ENCODE assay signal across 11 mouse cellular contexts in the genomic region with DNA sequence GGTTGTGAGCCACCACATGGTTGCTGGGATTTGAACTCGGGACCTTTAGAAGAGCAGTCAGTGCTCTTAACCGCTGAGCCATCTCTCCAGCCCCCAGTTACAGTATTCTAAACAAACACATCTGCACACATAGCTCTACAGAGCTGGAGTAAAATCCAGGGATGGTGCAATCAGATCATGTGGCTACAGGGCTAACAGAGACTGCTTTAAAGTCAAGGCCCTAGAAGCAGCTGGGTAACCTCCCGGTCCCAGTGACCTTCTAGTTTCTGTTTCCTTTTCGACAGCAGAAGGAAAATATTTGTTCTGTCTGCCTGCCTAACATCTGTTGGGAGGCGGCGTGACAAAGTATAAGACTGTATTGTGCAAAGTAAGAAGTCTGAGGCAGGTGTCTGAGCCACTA. TPM values are rescaled to one million over a fixed set of nuclear protein-coding genes. Genes with fewer than 3 reads are reported as not detected.
A peak's percentile ranks its signal among the peaks of the same experiment; 100 is the strongest.
DNase-seq lines count a peak whose midpoint lies in the region; ATAC-seq and TF ChIP-seq lines count a peak whose summit lies in the region.
"Had no signal": no experiment of that assay in that cellular context is flagged by ENCODE, and none has a peak within 500 bp of the region (broad histone marks: within the 10 kb centered on the region; RNA-seq: fewer than 3 reads in every experiment).

No protein-coding gene starts in this region.

- TF ChIP-seq RAD21 in CH12.LX (IDR thresholded peaks at IDR 0.05; ENCODE audit: low read depth, low read length) = no peak

- H3K36me3 ChIP-seq in kidney, adult 2 months (ENCODE audit: control insufficient read depth, insufficient read depth, low read length) = no peaks in the 10 kb centered on the region
- peaks cover 69 to 84% of the 10 kb centered on the region in 2 experiments for H3K36me3 ChIP-seq in CH12.LX (replicated peaks in 1 of 2; ENCODE audit: control insufficient read depth in 1 of 2, insufficient read depth in 1 of 2, low read length in 1 of 2)
- H3K36me3 ChIP-seq in liver, embryonic 15.5 days (replicated peaks) = peaks cover 78% of the 10 kb centered on the region
- H3K36me3 ChIP-seq in hindbrain, postnatal 0 days (ENCODE audit: insufficient read depth, low read length) = no peaks in the 10 kb centered on the region
- H3K36me3 ChIP-seq: hindbrain, embryonic 10.5 days; limb, embryonic 15.5 days had no signal

- H3K9me3 ChIP-seq in CH12.LX (replicated peaks; ENCODE audit: low read length) = no peaks in the 10 kb centered on the region
- no peaks in the 10 kb centered on the region for H3K9me3 ChIP-seq in liver, embryonic 15.5 days (replicated peaks)
- no peaks in the 10 kb centered on the region for H3K9me3 ChIP-seq in hindbrain, postnatal 0 days (ENCODE audit: low read length)
- H3K9me3 ChIP-seq: hindbrain, embryonic 10.5 days; limb, embryonic 15.5 days had no signal

- H3K27me3 ChIP-seq in kidney, adult 2 months (replicated peaks; ENCODE audit: control insufficient read depth, insufficient read depth, low read length) = no peaks in the 10 kb centered on the region
- H3K27me3 ChIP-seq in CH12.LX (replicated peaks) = no peaks in the 10 kb centered on the region
- H3K27me3 ChIP-seq in liver, embryonic 15.5 days = no peaks in the 10 kb centered on the region
- no peaks in the 10 kb centered on the region for H3K27me3 ChIP-seq in hindbrain, postnatal 0 days (ENCODE audit: insufficient read depth, low read length)
- H3K27me3 ChIP-seq: limb, embryonic 15.5 days had no signal

- H3K4me3 ChIP-seq in kidney, adult 2 months (ENCODE audit: insufficient read depth, low read depth, low read length) = no peak overlapping the region
- H3K4me3 ChIP-seq in CH12.LX (replicated peaks in 1 of 3; ENCODE audit: low read depth in 2 of 3, low read length in 2 of 3, poor library complexity in 1 of 3) = no peak overlapping the region
- H3K4me3 ChIP-seq in liver, embryonic 15.5 days (replicated peaks) = no peak overlapping the region
- no peak overlapping the region for H3K4me3 ChIP-seq in hindbrain, postnatal 0 days (ENCODE audit: low read length)
- H3K4me3 ChIP-seq: hindbrain, embryonic 10.5 days; limb, embryonic 15.5 days had no signal

- TF ChIP-seq CTCF in kidney, adult 2 months (conservative IDR thresholded peaks at IDR 0.05; ENCODE audit: insufficient read depth, insufficient read length, low read depth, low read length) = no peak
- no peak for TF ChIP-seq CTCF in CH12.LX (conservative IDR thresholded peaks at IDR 0.05 in 1 of 2, IDR thresholded peaks at IDR 0.05 in 1 of 2; ENCODE audit: low read depth in 2 of 2, low read length in 2 of 2)
- no peak for TF ChIP-seq CTCF in hindbrain, postnatal 0 days (IDR thresholded peaks at IDR 0.05; ENCODE audit: low read depth)

- 0 out of 2 replicates have a peak, but pooled peaks cover 3% of the 10 kb centered on the region for H3K4me1 ChIP-seq in kidney, adult 2 months (ENCODE audit: control insufficient read depth, insufficient read depth, low read length)
- H3K4me1 ChIP-seq in CH12.LX (ENCODE audit: control insufficient read depth in 1 of 2, insufficient read depth in 2 of 2) = peaks cover 0 to 21% of the 10 kb centered on the region in 2 experiments; a peak in 3 of 4 replicates
- H3K4me1 ChIP-seq in liver, embryonic 15.5 days (replicated peaks) = peaks cover 63% of the 10 kb centered on the region
- no peaks in the 10 kb centered on the region for H3K4me1 ChIP-seq in hindbrain, postnatal 0 days (ENCODE audit: insufficient read depth, low read length)
- H3K4me1 ChIP-seq: limb, embryonic 15.5 days had no signal

- H3K4me2 ChIP-seq in CH12.LX (ENCODE audit: insufficient read depth, low read depth, poor library complexity, severe bottlenecking) = no peak overlapping the region
- no peak overlapping the region for H3K4me2 ChIP-seq in liver, embryonic 15.5 days
- no peak overlapping the region for H3K4me2 ChIP-seq in hindbrain, postnatal 0 days (ENCODE audit: low read depth, low read length)
- H3K4me2 ChIP-seq: limb, embryonic 15.5 days had no signal

- peak; percentile 16; the same call in 1 of the 2 replicates for ATAC-seq in liver, embryonic 15.5 days (ENCODE audit: insufficient read depth)
- no peak for ATAC-seq in hindbrain, postnatal 0 days

- no peak overlapping the region for H3K27ac ChIP-seq in kidney, adult 2 months (ENCODE audit: insufficient read depth, low read depth, low read length)
- peak overlapping the region; percentile 16; the same call in 1 of the 2 replicates for H3K27ac ChIP-seq in CH12.LX (ENCODE audit: insufficient read depth, low read depth)
- peak overlapping the region; percentile 100; the same call in 1 of the 2 replicates for H3K27ac ChIP-seq in liver, embryonic 15.5 days (replicated peaks)
- no peak overlapping the region for H3K27ac ChIP-seq in hindbrain, postnatal 0 days
- H3K27ac ChIP-seq: hindbrain, embryonic 10.5 days; limb, embryonic 15.5 days had no signal

- peaks cover 49% of the 10 kb centered on the region for H3K79me2 ChIP-seq in CH12.LX (replicated peaks; ENCODE audit: control insufficient read depth, extremely low read depth, insufficient read depth, poor library complexity, severe bottlenecking)

- peak; percentile 42 for DNase-seq in kidney, adult 2 months
- DNase-seq in kidney, adult 18-20 months = no peak
- no peak for DNase-seq in CH12.LX (ENCODE audit: extremely low read depth)
- peak; percentile 60 to 73 for DNase-seq in adrenal gland, postnatal 36 days
- DNase-seq in hindbrain, postnatal 0 days (ENCODE audit: low spot score) = no peak
- DNase-seq in cerebellum, adult 11-12 months = no peak
- DNase-seq in gastrocnemius, postnatal 4 days (ENCODE audit: low spot score in 2 of 2) = no peak
- DNase-seq: layer of hippocampus, adult 9-11 months had no signal

- in situ Hi-C loops in CH12.LX (cut with MboI; ENCODE audit: low pct_ligation_motif_present, low pct_unique_long_range_greater_than_20kb, low sequenced_read_pairs) = no loop called here

- H3K9ac ChIP-seq in CH12.LX (ENCODE audit: insufficient read depth, low read depth) = no peak overlapping the region
- no peak overlapping the region for H3K9ac ChIP-seq in liver, embryonic 15.5 days
- no peak overlapping the region for H3K9ac ChIP-seq in hindbrain, postnatal 0 days (replicated peaks; ENCODE audit: low read length)
- H3K9ac ChIP-seq: limb, embryonic 15.5 days had no signal

- no peak for TF ChIP-seq POLR2A in kidney, adult 2 months (IDR thresholded peaks at IDR 0.05; ENCODE audit: low read depth, low read length)
- TF ChIP-seq POLR2A in CH12.LX (IDR thresholded peaks at IDR 0.05; ENCODE audit: low read depth, low read length) = no peak

- TF ChIP-seq EP300 in CH12.LX (IDR thresholded peaks at IDR 0.05; ENCODE audit: low read length) = no peak

- dilution Hi-C loops in CH12.LX (cut with MboI; ENCODE audit: extremely low pct_ligation_motif_present, extremely low pct_unique_long_range_greater_than_20kb, low sequenced_read_pairs) = no loop called here

- 67% methylated on average over 6 of the region's 6 CpGs for WGBS in kidney, adult 2 months
- WGBS in liver, embryonic 15.5 days (ENCODE audit: insufficient replicate concordance) = 76% methylated on average over 6 of the region's 6 CpGs
- 81% methylated on average over 6 of the region's 6 CpGs for WGBS in hindbrain, postnatal 0 days

TF ChIP-seq in CH12.LX, 34 proteins besides CTCF, POLR2A, EP300 and RAD21:
- TF ChIP-seq ELF1 (IDR thresholded peaks at IDR 0.05; ENCODE audit: low read depth, low read length) (no peak), ETS1 (conservative IDR thresholded peaks at IDR 0.05; ENCODE audit: low read depth, low read length) (peak; percentile 49; the same call in 1 of the 2 replicates), SIN3A (IDR thresholded peaks at IDR 0.05; ENCODE audit: low read length) (peak; percentile 52; the same call in 1 of the 2 replicates), MXI1 (IDR thresholded peaks at IDR 0.05; ENCODE audit: low read depth, low read length) (peak; percentile 33; the same call in 1 of the 2 replicates), TBP (conservative IDR thresholded peaks at IDR 0.05; ENCODE audit: low read depth, low read length) (0 out of 2 replicates have a peak, but pooled peaks have one; percentile 59), SMC3 (IDR thresholded peaks at IDR 0.05; ENCODE audit: low read depth, low read length) (no peak), ZMIZ1 (IDR thresholded peaks at IDR 0.05; ENCODE audit: low read depth, low read length) (no peak), IRF4 (IDR thresholded peaks at IDR 0.05; ENCODE audit: low read depth, low read length) (peak; percentile 57; the same call in 1 of the 2 replicates), ZC3H11A (IDR thresholded peaks at IDR 0.05; ENCODE audit: low read depth, low read length) (no peak)

RNA-seq across cellular contexts. Expression of gene Zc3hav1, which starts 16.5 kb away (rescaled TPM):
- 9.7 and 12.2 TPM in 2 replicates for polyA plus RNA-seq in kidney, adult 2 months (2012; rRNA removed)
- total RNA-seq in CH12.LX (2012; rRNA removed) = 67.2 and 68.7 TPM in 2 replicates
- 49.8 and 51.8 TPM in 2 replicates for total RNA-seq in CH12.LX (2014; rRNA removed)
- polyA plus RNA-seq in CH12.LX (2012; ENCODE audit: insufficient read length, low read depth) = 50.1 and 58.1 TPM in 2 replicates
- 10 to 100 TPM; 56.9 to 69.1 TPM for total RNA-seq in adrenal gland, postnatal 36 days (2021)
- polyA plus RNA-seq in liver, embryonic 15.5 days (2015; fragmentation: Nextera tagmentation; extraction: Ambion mirVana) = 23.4 and 23.6 TPM in 2 replicates
- total RNA-seq in hindbrain, postnatal 0 days (2014; rRNA removed) = 5.0 and 7.0 TPM in 2 replicates
- polyA plus RNA-seq in hindbrain, postnatal 0 days (2015; fragmentation: Nextera tagmentation; extraction: Ambion mirVana) = 2.3 and 2.9 TPM in 2 replicates
- 10 to 100 TPM; 15.9 to 17.0 TPM for total RNA-seq in gastrocnemius, postnatal 4 days (2021)

RNA-seq across cellular contexts. Expression of gene Zc3hav1l, which starts 38.9 kb away (rescaled TPM):
- 1.6 and 1.9 TPM in 2 replicates for polyA plus RNA-seq in kidney, adult 2 months (2012; rRNA removed)
- 2.3 and 3.1 TPM in 2 replicates for total RNA-seq in CH12.LX (2012; rRNA removed)
- 2.8 and 2.9 TPM in 2 replicates for total RNA-seq in CH12.LX (2014; rRNA removed)
- polyA plus RNA-seq in CH12.LX (2012; ENCODE audit: insufficient read length, low read depth) = 5.1 and 6.3 TPM in 2 replicates
- 1 to 10 TPM; 2.7 to 3.1 TPM for total RNA-seq in adrenal gland, postnatal 36 days (2021)
- 1.4 and 1.5 TPM in 2 replicates for polyA plus RNA-seq in liver, embryonic 15.5 days (2015; fragmentation: Nextera tagmentation; extraction: Ambion mirVana)
- 6.1 and 7.9 TPM in 2 replicates for total RNA-seq in hindbrain, postnatal 0 days (2014; rRNA removed)
- polyA plus RNA-seq in hindbrain, postnatal 0 days (2015; fragmentation: Nextera tagmentation; extraction: Ambion mirVana) = 2.7 and 2.9 TPM in 2 replicates
- 10 to 100 TPM; 11.0 to 11.9 TPM for total RNA-seq in gastrocnemius, postnatal 4 days (2021)

RNA-seq across cellular contexts. Expression of gene Ttc26, which starts 43.3 kb away (rescaled TPM):
- 2.1 and 2.4 TPM in 2 replicates for polyA plus RNA-seq in kidney, adult 2 months (2012; rRNA removed)
- total RNA-seq in CH12.LX (2012; rRNA removed) (1.4 and 1.7 TPM in 2 replicates), CH12.LX (2014; rRNA removed) (1.8 TPM in 2 replicates)
- polyA plus RNA-seq in CH12.LX (2012; ENCODE audit: insufficient read length, low read depth) = 2.3 TPM in 2 replicates
- total RNA-seq in adrenal gland, postnatal 36 days (2021) = 1 to 10 TPM; 3.0 to 4.1 TPM
- polyA plus RNA-seq in liver, embryonic 15.5 days (2015; fragmentation: Nextera tagmentation; extraction: Ambion mirVana) = 0.23 and 0.30 TPM in 2 replicates
- total RNA-seq in hindbrain, postnatal 0 days (2014; rRNA removed) = 4.6 and 5.0 TPM in 2 replicates
- 2.5 and 2.9 TPM in 2 replicates for polyA plus RNA-seq in hindbrain, postnatal 0 days (2015; fragmentation: Nextera tagmentation; extraction: Ambion mirVana)
- total RNA-seq in gastrocnemius, postnatal 4 days (2021) = 1 to 10 TPM; 4.3 TPM

Comparison
In these comparisons a context has a peak if more than half of its experiments do, and no peak if none do; other contexts are left out.
1. DNase-seq: peak in kidney, adult 2 months (single experiment) and adrenal gland, postnatal 36 days (2 of 2); none in kidney, adult 18-20 months (single experiment), CH12.LX (single experiment), hindbrain, postnatal 0 days (single experiment), cerebellum, adult 11-12 months (single experiment) and gastrocnemius, postnatal 4 days (0 of 2).
2. H3K27ac ChIP-seq: peak in CH12.LX (single experiment) and liver, embryonic 15.5 days (single experiment); none in kidney, adult 2 months (single experiment) and hindbrain, postnatal 0 days (single experiment).